Mouse (Mus musculus): ENCODE results near the gene Oxgr1. TPM values are rescaled to one million over a fixed set of nuclear protein-coding genes. Genes with fewer than 3 reads are reported as not detected.
"Not testable (repeated sequence)": the region's sequence is repeated elsewhere in the genome, so short reads cannot be mapped to it uniquely, and the experiment has no call there.

Oxgr1 gene
- polyA plus RNA-seq, 1 experiment from 2014 or later, result not detected

DNA sequence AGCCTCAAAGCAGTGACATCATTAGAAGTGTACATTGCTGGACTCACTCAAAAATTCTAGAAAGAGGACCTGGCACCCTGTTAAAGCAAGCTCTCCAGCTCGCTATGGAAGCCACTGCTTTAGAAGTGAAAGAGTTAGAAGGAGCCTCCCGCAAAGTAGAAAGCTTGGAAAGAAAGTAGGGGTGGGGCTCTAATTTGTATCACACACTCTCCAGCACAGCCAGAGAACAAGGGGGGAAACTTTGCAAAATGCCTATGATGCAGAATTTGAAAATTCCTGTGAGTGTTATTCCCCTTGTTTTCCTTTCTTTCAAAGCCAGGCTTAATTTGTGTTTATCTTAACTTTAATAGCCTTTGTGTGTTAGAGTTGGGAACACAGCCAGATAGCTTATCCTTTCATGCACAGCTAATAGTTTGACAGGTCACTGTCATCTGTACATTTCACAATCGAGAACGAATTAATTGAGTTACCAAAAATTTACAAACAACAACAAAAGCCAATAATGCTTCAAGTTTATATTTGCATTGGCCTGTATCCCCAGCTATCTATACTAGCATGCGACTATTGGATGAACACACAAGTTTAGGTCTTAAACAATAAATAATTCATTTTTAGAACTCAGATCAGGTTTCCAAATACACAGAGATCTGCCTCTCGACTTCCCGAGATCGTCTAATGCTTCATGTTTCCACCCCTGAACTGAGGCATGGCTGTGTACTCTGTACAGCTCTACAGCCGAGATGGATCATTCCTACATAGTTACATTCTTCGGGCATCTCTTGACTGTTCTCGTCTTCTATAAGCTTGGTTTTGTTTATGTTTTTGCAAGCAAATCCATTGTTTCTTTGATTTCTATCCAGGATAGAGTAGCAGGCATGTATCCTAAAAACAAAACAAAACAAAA, 32.0 kb downstream of the Oxgr1 start:
- no peak overlapping the region for H3K9ac ChIP-seq
- WGBS, result 77% methylated on average over 11 of the region's 11 CpGs
- H3K9me3 ChIP-seq (replicated peaks), result no peaks in the 10 kb centered on the region

DNA sequence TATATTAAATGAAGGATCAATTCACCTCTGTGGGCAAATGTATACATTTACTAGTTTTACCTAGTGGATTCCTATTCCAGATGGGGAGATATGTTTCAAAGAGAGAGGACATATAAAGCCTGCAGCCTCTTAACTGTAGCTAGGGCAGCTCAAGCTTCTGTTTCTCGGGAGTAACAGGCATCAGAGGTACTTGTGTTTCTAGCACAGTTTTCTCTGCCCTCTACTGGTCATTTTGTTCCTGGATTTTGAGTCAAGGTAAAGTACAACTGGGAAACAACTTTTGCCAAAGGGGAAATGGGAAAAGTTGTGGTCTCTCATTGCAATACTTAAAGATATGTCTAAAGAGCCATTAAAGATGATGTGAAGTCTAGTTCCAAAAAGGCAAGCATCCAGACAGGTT, 37.1 kb downstream of the Oxgr1 start:
- no peaks in the 10 kb centered on the region for H3K36me3 ChIP-seq (ENCODE audit: poor library complexity, severe bottlenecking)
- ATAC-seq, result no peak
- H3K9ac ChIP-seq, result no peak overlapping the region
- H3K4me3 ChIP-seq, result no peak overlapping the region
- H3K27me3 ChIP-seq, result no peaks in the 10 kb centered on the region
- H3K4me2 ChIP-seq, result no peak overlapping the region
- no peaks in the 10 kb centered on the region for H3K4me1 ChIP-seq
- H3K9me3 ChIP-seq (replicated peaks), result no peaks in the 10 kb centered on the region
- no peak overlapping the region for H3K27ac ChIP-seq
- 18% methylated on average over 1 of the region's 1 CpGs for WGBS

More for the DNA sequence above, 32.0 kb downstream of the Oxgr1 start:
- no peaks in the 10 kb centered on the region for H3K27me3 ChIP-seq
- no peak overlapping the region for H3K27ac ChIP-seq
- no peaks in the 10 kb centered on the region for H3K4me1 ChIP-seq
- no peaks in the 10 kb centered on the region for H3K36me3 ChIP-seq (ENCODE audit: poor library complexity, severe bottlenecking)
- H3K4me2 ChIP-seq, result no peak overlapping the region
- no peak for ATAC-seq
- H3K4me3 ChIP-seq, result no peak overlapping the region

DNA sequence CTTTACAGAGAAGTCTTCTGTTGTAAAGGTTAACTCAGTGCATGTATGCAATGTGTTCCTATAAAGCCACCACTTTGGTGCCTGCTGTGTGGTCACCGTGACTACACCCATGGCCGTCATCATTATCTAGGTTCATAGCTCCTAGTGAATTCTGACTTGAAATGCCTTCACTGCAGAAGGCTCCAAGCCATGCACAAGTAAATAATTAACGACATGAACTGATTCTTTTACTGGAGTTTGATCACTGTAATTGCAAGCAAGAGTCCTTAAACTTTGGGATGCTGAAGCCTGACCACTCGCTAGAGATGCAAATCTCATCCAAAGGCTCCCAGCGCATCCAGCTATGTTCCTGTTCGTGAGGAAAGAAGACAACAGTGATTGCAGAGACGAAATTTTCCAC, 38.6 kb downstream of the Oxgr1 start:
- no peak for ATAC-seq
- Histone ChIP-seq H3K4me3 (no peak overlapping the region), H3K4me2 (no peak overlapping the region), H3K9me3 (replicated peaks) (no peaks in the 10 kb centered on the region), H3K9ac (no peak overlapping the region), H3K27me3 (no peaks in the 10 kb centered on the region), H3K4me1 (no peaks in the 10 kb centered on the region), H3K27ac (no peak overlapping the region), H3K36me3 (ENCODE audit: poor library complexity, severe bottlenecking) (no peaks in the 10 kb centered on the region)
- 88% methylated on average over 7 of the region's 7 CpGs for WGBS

DNA sequence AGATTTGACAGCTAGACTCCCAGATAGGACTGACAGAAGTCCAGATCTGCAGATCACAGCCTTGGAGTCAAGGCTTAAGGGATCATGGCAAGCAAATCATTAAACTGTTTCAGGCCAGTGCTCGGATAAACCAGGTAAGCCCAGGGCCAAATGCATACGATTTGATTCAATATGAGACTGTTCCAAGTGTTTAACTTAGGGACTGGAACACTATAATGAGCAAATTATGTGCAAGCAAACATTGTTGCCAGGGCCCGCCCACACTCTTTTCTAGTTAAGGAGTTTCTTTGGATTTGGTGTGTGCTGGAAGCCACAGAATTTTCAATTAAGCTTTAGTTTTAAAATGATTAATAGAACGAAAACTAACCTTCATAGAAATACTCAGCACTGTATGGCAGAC, 39.6 kb downstream of the Oxgr1 start:
- Histone ChIP-seq H3K9ac (no peak overlapping the region), H3K27ac (no peak overlapping the region), H3K9me3 (replicated peaks) (no peaks in the 10 kb centered on the region), H3K4me2 (no peak overlapping the region), H3K36me3 (ENCODE audit: poor library complexity, severe bottlenecking) (no peaks in the 10 kb centered on the region), H3K27me3 (no peaks in the 10 kb centered on the region), H3K4me1 (no peaks in the 10 kb centered on the region), H3K4me3 (no peak overlapping the region)
- 75% methylated on average over 4 of the region's 4 CpGs for WGBS
- ATAC-seq, result no peak

DNA sequence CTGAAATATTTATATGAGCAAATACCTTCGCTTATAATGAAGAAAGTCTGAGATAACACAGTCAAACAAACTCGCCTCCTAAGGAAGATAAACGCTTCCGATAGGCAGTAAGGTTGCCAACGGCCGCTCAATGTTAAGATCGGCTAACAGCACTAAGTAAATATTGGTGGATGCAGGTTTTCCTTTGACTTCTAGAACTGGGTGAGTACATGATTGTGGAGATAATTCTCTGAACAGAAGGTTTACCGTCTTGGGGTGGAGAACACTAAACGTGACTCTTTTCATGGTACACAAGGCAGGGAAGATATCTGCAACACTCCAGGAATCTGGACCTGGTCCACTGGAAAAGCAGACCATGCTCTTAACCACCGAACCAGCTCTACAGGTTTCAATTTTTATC, 52.6 kb downstream of the Oxgr1 start:
- H3K4me1 ChIP-seq, result no peaks in the 10 kb centered on the region
- H3K36me3 ChIP-seq (ENCODE audit: poor library complexity, severe bottlenecking), result no peaks in the 10 kb centered on the region
- H3K4me3 ChIP-seq, result no peak overlapping the region
- no peaks in the 10 kb centered on the region for H3K9me3 ChIP-seq (replicated peaks)
- H3K9ac ChIP-seq, result no peak overlapping the region
- ATAC-seq, result no peak
- no peaks in the 10 kb centered on the region for H3K27me3 ChIP-seq
- H3K4me2 ChIP-seq, result no peak overlapping the region
- H3K27ac ChIP-seq, result no peak overlapping the region
- 91% methylated on average over 10 of the region's 10 CpGs for WGBS

DNA sequence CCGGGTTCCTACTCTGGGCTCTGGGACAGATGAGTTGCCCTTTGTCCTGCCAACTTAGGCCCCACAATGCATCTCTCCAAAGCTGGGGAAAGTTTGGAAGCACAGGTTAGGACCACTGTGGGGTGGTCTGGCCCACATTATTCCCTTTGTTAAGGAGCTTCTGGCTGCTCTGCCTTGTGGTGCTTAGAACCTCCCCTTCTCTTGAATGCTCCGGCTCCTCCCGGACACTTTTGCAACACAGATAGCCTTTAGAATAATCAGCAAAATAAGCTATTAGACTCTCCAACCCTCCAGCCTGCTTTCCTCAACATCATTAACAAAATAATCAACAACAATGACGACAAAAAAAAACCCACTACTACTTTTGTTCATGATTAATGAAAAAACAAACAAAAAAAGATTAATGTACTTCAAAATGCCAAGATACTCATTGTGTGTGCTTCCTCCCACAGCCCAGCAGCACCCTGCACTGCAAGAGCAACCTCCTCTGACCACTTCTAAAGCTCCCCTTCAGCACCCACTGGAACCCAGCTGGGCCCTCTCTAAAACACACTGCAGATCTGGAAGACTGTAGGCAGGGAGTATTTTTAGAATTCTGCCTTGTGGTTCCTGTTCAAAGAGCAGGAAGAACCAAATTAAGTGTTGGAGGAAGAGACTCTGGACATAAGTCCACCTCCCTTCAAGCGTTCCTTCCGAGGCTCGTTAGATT, 53.1 kb downstream of the Oxgr1 start:
- ATAC-seq, result no peak

DNA sequence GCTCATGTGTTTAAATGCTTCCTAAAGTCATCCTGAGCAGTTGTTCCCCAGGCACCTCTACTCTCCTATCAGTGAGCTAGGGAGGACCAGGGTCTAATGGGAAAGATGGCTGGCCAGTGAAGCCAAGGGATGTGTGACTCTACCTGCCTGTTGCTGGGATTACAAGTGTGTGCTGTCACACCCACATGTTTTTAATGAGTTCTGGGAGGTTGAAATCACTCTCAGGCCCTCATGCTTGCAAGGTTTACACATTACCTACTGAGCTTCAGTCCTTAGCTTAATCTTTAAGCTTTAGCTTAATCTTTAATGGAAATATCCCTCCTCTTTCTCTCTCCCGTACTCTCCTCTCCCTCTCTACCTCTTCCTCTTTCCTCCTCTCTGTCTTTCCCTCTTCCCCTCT, 55.0 kb downstream of the Oxgr1 start:
- Histone ChIP-seq H3K4me3 (no peak overlapping the region), H3K27me3 (no peaks in the 10 kb centered on the region), H3K36me3 (ENCODE audit: poor library complexity, severe bottlenecking) (no peaks in the 10 kb centered on the region), H3K9me3 (replicated peaks) (peaks cover 6% of the 10 kb centered on the region; the same call in 1 of the 2 replicates), H3K4me2 (no peak overlapping the region), H3K27ac (no peak overlapping the region), H3K9ac (no peak overlapping the region), H3K4me1 (no peaks in the 10 kb centered on the region)
- WGBS, result 70% methylated on average over 1 of the region's 1 CpGs
- no peak for ATAC-seq

More for the DNA sequence above, 53.1 kb downstream of the Oxgr1 start:
- H3K9ac ChIP-seq, result no peak overlapping the region
- no peaks in the 10 kb centered on the region for H3K36me3 ChIP-seq (ENCODE audit: poor library complexity, severe bottlenecking)
- H3K27ac ChIP-seq, result no peak overlapping the region
- no peaks in the 10 kb centered on the region for H3K9me3 ChIP-seq (replicated peaks)
- no peaks in the 10 kb centered on the region for H3K27me3 ChIP-seq
- no peak overlapping the region for H3K4me3 ChIP-seq
- 79% methylated on average over 7 of the region's 7 CpGs for WGBS
- no peak overlapping the region for H3K4me2 ChIP-seq
- no peaks in the 10 kb centered on the region for H3K4me1 ChIP-seq

DNA sequence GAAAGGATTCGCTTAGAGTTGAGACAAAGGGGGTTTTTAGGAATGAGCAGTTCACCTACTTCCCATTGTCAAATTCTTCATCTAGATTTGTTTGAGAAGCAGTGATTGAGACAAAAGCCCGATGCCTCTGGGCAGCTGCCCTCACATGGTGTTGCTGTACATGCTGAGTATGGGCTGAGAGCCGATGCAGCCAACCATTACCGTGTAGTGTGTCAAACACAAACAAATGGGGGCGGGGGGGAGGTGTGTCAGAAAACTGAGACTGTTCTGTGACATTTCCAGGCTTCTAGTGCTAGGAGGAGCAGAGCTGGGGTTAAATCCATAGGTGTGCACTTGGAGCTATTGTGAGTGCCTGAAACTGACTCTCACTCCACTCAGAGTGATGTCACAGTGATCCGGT, 55.5 kb downstream of the Oxgr1 start:
- no peak overlapping the region for H3K9ac ChIP-seq
- H3K4me1 ChIP-seq, result no peaks in the 10 kb centered on the region
- no peak overlapping the region for H3K4me3 ChIP-seq
- no peaks in the 10 kb centered on the region for H3K27me3 ChIP-seq
- H3K36me3 ChIP-seq (ENCODE audit: poor library complexity, severe bottlenecking), result no peaks in the 10 kb centered on the region
- no peak overlapping the region for H3K27ac ChIP-seq
- WGBS, result 88% methylated on average over 6 of the region's 6 CpGs
- ATAC-seq, result no peak
- no peak overlapping the region for H3K4me2 ChIP-seq
- H3K9me3 ChIP-seq (replicated peaks), result peaks cover 6% of the 10 kb centered on the region; the same call in 1 of the 2 replicates

DNA sequence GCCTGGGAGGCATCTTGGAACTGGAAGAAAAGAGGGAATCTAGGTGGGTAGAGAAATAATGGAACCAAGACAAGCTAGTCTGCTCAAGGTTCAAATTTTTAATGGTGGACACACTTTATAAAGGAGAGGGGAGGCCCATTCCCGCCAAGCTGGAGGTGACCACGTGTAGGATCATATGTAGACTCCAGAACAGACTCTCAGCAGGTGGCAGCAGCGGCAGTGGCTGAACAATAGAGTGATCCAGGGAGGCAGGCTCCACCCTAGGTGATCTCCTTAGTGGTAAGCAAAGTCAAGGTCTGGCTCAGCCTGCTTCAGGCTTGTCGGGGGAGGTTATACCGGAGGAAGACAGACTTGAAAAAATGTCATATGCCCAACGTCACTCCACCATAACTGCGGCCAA, 55.9 kb downstream of the Oxgr1 start:
- not testable (repeated sequence) for H3K9me3 ChIP-seq (replicated peaks); H3K27me3 ChIP-seq; H3K4me3 ChIP-seq; H3K27ac ChIP-seq; H3K4me2 ChIP-seq; ATAC-seq; H3K9ac ChIP-seq; H3K4me1 ChIP-seq; H3K36me3 ChIP-seq (ENCODE audit: poor library complexity, severe bottlenecking)
- WGBS, result 82% methylated on average over 7 of the region's 7 CpGs

DNA sequence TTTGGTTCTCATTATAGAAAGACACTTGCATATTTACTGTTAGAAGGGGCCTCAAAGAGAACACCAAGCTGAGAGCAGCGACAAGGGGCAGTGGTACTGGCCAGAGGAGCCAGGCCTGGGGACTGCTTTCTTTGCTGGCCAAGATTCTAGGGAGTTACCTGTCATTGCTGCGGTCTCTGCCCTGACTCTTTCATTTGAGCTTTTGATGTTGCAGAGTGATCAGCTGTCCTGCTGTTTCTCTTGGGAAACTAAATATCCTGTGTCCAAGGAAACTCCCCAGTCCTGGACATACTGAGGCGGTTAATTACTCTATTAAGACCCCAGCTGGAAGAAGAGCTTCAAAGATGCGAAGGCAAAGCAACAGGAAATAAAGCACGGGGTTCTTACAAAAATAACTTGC, 60.9 kb downstream of the Oxgr1 start:
- Histone ChIP-seq H3K36me3 (ENCODE audit: poor library complexity, severe bottlenecking) (no peaks in the 10 kb centered on the region), H3K4me2 (no peak overlapping the region), H3K4me1 (peaks cover 9% of the 10 kb centered on the region; the same call in 1 of the 2 replicates), H3K4me3 (no peak overlapping the region), H3K9ac (no peak overlapping the region), H3K27me3 (no peaks in the 10 kb centered on the region), H3K9me3 (replicated peaks) (peaks cover 6% of the 10 kb centered on the region; the same call in 1 of the 2 replicates), H3K27ac (0 out of 2 replicates have a peak overlapping the region, but pooled peaks have one; percentile 7)
- ATAC-seq, result peak; percentile 52
- 19% methylated on average over 5 of the region's 5 CpGs for WGBS

DNA sequence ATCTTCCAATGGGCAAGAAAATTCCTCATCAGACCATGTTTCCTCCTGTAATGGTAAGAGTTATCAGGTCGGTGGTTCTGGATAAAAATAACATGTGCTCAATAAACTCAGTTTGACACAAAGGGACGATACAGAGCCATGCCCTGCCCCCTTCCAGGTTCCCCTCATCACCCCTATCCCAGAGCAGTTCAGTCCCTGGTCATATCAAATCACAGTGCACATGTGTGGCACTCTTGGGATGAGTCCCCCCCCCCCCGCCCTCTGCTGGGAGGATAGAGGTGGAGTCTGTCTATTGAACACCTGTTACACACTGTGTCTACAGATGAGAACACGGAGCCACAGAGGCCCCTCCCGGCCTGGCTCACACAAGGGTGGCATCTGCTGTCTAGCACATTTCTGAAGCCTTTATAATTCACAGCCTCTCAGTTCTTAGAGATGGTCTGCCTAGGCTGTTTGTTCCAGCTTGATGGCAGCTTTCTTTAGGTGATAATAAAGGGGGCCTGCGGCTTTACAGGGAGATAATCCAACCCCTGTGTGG, 61.5 kb downstream of the Oxgr1 start:
- Histone ChIP-seq H3K36me3 (ENCODE audit: poor library complexity, severe bottlenecking) (no peaks in the 10 kb centered on the region), H3K9me3 (replicated peaks) (peaks cover 6% of the 10 kb centered on the region; the same call in 1 of the 2 replicates), H3K27me3 (no peaks in the 10 kb centered on the region), H3K4me3 (no peak overlapping the region), H3K9ac (no peak overlapping the region), H3K4me2 (no peak overlapping the region), H3K4me1 (peaks cover 9% of the 10 kb centered on the region; the same call in 1 of the 2 replicates), H3K27ac (0 out of 2 replicates have a peak overlapping the region, but pooled peaks have one; percentile 7)
- peak; percentile 94 for ATAC-seq
- 42% methylated on average over 6 of the region's 6 CpGs for WGBS
